Mouse (Mus musculus) bone marrow, adult 2 months (tissue): ENCODE measurements around the gene Slc22a15.

Experiments
- CTCF ChIP-seq: fragments of 200-500 bp; IDR thresholded peaks from 2 replicates; pipeline ENCODE4 v1.5.1; 2011; ENCODE audit warnings: low read length, control low read depth; ENCODE audit not compliant: control insufficient read depth, insufficient read depth
- POLR2A ChIP-seq: fragments of 200-500 bp; IDR thresholded peaks from 2 replicates; pipeline ENCODE4 v1.6.1; 2011; ENCODE audit warnings: low read depth, mild to moderate bottlenecking, control low read depth, low read length, borderline replicate concordance; ENCODE audit not compliant: control insufficient read depth

DNA sequence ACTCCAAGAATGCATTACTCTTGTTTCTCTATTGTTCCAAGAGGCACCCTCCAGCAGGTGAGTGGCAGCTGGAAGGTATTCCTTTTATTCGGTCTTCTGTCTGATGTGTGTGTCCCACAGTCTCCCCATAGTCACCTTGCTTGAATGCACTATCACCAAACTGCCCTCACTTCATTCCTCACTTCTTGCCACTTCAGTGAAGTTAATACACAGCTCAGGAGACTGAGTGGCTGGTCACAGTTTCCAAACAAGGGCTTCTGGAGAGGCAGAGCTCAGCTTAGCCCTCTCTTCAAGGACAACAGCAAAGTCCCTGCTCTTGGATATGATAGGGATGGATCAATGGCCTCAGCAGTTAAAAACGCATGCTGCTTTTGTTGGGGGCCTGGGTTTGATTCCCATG, 17.2 kb downstream of the Slc22a15 start:
- no peak for TF ChIP-seq CTCF
- TF ChIP-seq POLR2A, result no peak
